Mouse (Mus musculus) E14TG2a.4 (cell line): ENCODE results near the gene Nek2.

Experiments used
- CTCF ChIP-seq: conservative IDR thresholded peaks from 2 replicates; pipeline ENCODE4 v1.5.1; 2014; ENCODE audit warnings: low read length
- NANOG ChIP-seq: IDR thresholded peaks from 2 replicates; pipeline ENCODE4 v1.6.1; 2014; ENCODE audit warnings: borderline replicate concordance, low read length, mixed read lengths
- POU5F1 ChIP-seq: IDR thresholded peaks from 2 replicates; pipeline ENCODE4 v1.6.1; 2014; ENCODE audit warnings: low read length, borderline replicate concordance

DNA sequence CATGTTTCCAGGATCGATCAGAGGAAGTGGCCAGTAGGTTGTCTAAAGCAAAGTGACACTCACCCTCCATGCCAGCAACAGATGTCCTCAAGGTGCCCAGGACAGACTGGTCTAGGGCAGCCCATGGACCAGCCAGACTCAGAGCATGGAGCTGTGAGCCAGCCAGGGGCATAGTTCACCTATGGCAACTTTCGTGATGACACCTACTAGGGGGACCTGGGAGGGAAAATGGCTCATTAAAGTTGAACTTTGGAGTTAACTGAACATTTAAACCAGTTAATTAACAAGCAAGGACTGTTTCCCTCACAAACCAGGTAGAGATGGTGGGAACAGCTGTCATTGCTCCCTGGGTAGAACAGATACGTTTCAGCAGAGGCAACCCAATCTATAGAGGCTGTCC lies 16.4 kb downstream of the Nek2 start:
- TF ChIP-seq CTCF (no peak), POU5F1 (no peak), NANOG (no peak)
